Mouse (Mus musculus) A20 (cell line): ENCODE results near the gene Akr1b7.
"Not testable (repeated sequence)": the region's sequence is repeated elsewhere in the genome, so short reads cannot be mapped to it uniquely, and the experiment has no call there.

ENCODE experiments used
- DNase-seq: peaks from one replicate; pipeline ENCODE4 v3.0.0-alpha.2; 2011; ENCODE audit warnings: low read depth, low spot score

Gene Akr1b7

DNA sequence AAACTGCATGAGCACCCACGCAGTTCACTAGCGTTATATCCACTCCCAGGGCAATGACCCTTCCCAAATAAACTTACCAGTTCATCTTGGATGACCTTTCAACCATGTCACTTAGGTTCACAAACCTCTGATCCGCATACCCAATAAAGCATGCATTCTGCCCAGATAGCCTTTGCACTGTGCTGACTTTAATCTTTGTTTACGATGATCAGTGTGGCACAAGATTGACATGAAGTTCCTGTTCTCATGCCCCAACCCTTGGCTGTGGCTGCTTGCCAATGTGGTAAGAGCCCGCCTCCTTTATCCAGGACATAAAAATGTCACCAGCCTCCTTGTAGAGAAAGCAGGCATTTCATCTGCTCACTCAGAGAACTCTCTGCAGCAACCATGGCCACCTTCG is at the start of gene Akr1b7:
TSS of gene Akr1b7 (plus strand) at position 312 of the 400 bp plus-strand sequence.
- no peak for DNase-seq

DNA sequence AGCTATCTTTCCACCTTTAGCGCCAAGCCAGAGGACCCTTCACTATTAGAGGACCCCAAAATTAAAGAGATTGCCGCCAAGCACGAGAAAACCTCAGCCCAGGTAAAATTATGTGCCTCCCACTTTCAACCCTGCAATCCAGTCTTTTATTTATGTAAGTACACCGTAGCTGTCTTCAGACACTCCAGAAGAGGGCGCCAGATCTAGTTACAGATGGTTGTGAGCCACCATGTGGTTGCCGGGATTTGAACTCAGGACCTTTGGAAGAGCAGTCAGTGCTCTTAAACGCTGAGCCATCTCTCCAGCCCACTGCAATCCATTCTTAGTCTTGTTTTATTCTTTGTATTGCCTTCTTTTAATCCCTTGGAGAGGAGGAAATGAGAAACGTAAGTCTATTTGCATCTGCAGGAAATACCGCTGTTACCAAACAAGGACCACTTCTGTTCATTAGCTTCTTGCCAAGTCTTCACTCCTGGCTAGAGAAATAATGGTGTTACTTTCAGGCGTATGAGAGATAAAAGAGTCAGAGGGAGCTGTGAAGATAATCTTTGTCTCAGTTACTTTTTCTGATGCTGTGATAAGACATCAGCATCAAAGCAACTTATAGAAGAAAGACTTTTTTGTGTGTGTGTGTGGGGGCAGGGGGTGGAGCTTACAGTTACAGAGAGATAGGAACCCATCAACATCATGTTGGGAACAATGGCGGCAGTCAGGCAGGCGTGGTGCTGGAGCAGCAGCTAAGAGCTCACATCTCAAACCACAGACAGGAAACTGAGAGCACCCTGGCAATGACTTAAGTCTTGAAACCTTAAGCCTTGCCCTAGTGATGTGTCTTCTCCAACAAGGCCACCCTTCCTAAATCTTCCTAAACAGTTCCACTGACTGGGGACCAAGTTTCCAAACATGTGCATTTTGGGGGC is 47.7 kb upstream of the Akr1b7 start:
- DNase-seq: no peak

DNA sequence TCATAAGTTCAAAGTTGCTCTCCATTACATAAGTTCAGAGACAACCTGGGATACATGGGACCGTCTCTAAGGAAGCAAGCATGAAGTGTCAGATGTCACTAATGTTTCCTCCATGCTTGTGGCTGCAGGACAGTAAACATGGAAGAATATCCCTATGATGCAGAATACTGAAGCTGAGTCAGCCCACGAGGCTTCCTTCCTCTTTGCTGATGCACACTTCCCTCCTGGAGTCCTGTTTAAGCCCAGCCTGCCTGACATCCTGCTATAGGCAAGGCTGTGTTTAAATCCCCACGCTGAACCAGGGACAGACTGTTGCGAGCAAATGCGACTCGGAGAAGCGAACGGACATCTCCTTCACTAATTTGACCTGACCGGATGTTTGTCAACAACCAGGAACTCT is 44.1 kb upstream of the Akr1b7 start:
- no peak for DNase-seq

DNA sequence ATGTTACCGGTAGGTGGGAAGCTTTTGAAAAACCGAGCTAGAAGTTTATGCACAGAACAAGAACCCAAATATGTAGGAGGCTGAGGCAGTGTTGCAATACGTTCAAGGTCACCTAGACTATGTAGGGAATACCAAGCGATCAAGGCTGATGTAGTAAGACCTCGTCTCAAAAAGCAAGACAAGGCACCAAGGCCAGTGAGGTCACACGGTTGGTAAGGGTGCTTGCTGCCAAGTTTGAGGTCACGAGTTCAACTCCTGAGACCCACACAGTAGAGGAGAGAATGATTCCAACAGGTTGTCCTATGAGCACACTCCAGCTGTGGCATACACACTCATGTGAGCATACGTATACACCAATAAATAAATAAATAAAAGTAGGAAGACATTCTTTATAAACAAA is 42.1 kb upstream of the Akr1b7 start:
- no peak for DNase-seq

DNA sequence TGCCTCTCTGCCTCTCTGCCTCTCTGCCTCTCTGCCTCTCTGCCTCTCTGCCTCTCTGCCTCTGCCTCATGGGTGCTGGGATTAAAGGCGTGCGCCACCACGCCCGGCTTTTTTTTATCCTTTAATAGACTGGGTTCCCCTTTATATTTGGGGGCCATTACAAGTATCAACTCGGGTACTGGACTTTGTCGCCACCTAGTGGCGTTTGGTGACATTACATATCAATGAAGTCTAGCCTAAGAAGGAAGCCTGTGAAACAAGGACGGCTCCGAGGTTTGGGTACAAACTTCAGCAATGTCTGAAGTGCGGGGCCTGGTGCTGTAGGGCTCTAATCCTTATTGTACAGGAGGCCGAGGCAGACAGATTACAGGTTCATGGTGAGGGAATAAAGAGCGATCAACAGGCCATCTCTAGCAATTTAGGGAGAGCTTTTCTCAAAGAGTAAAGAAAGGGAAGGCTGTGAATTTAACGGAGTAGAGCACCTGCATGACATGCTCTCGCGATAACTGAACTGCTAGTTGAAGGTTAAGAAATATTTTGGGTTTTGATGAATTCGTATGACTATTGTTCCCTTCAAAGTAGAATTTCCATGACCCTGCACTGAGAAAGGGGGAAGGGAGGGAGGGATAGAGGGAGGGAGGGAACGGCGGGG is 40.3 kb upstream of the Akr1b7 start:
- DNase-seq: peak; percentile 93

DNA sequence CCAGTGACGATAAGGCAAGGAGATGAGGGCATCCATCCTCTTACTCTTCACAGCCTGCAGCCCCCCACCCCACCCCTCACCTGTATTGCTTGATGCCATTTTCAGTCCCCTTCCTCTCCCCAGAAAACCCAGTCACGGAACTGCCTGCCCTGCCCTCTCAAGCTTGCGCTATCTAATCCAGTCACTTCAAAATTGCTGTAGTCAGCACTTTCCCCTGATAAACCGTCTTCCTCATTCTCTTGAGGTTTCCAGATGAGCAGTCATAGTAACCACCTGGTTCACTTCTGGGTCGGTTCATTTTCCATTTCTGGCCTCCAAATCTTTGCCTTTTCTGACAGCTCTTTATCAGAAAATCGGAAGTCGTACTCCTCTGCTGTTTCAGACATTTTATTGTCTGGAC is 38.3 kb upstream of the Akr1b7 start:
- DNase-seq: peak; percentile 69

DNA sequence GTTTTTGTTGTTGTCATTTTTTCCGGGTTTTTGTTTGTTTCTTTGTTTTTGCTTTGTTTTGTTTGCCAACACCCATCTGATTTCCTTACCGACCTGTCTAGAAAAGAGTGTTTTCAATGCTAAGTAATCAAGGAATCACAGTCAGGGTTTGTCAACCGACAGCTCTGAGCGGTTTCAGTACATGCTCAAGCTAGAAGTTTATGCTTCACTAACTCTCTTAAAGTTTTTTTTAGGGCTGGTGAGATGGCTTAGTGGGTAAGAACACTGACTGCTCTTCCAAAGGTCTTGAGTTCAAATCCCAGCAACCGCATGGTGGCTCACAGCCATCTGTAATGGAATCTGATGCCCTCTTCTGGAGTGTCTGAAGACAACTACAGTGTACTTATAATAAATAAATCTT is 36.2 kb upstream of the Akr1b7 start:
- DNase-seq: peak; percentile 16

DNA sequence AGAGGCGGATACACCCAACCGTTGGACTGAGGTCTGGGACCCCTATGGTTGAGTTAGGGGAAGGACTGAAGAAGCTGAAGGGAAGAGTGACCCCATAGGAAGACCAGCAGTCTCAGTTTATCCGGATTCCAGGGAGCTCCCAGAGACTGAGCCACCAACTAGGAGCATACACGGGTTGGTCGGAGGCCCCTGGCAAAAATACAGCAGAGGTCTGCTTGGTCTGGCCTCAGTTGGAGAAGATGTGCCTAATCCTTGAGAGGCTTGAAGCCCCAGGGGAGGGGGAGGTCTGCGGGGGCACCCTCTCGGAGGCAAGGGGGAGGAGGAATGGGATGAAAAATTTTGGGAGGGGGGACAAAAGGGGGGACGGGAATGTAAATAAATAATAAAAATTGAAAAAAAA is 28.7 kb upstream of the Akr1b7 start:
- DNase-seq: no peak

DNA sequence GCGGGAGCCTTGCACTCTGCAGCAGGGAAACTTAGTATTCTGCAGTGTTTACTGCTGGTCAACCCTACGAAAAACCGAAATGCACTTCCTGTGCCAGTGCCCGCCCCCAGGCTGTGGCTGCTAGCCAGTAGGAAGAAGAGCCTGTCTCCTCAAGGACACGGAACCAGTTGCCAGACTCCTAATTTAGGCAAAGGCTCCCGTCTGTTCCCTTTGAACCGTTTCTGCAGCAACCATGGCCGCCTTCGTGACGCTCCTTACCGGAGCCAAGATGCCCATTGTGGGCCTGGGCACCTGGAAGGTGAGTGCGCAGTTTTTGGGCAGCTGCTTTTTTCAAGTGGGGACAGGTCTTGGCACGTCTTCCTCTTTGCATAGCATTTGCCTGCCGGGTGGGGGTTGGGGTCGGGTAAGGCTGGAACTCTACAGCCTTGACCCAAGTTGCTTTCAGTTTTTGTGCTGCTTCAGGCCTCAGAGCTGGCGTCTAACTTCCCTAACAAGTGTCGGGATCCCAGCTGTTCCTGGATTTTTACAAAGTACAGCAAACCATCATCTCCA is 27.9 kb upstream of the Akr1b7 start, which contains the start of gene Akr1b10:
TSS of gene Akr1b10 (plus strand) at position 109 of the 552 bp plus-strand sequence.
- DNase-seq: peak; percentile 93

DNA sequence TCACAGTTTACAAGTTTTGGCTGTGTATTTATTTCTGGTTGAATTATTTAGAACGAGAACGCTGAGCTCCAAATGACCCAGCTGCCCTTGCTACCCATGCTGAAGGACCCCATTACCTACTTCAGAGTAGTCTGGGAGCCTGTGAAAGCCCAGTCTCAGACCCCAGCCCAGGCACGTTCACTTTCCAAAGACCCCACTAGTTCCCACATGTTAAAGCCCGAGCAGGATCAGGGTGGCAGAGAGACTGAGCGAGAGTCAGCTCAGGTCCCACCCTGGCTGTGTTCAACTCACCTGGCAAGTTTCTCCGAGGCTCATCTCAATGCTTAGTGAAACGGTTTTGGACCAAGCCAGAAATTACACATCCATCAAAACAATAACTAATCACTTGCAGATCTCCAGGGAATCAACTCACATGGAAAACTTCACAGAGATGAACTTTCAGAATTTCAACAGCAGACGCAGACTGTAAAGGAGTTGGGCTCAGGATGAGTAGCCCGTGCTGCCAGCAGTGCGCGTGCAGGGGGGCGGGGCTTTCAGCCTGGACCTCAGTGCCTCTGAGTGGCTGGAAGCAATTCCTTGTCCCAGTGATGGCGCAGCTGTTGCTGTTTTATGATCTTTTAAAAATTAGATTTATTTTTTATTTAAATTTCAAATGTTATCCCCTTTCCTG is 27.3 kb upstream of the Akr1b7 start:
- peak; percentile 69 for DNase-seq

DNA sequence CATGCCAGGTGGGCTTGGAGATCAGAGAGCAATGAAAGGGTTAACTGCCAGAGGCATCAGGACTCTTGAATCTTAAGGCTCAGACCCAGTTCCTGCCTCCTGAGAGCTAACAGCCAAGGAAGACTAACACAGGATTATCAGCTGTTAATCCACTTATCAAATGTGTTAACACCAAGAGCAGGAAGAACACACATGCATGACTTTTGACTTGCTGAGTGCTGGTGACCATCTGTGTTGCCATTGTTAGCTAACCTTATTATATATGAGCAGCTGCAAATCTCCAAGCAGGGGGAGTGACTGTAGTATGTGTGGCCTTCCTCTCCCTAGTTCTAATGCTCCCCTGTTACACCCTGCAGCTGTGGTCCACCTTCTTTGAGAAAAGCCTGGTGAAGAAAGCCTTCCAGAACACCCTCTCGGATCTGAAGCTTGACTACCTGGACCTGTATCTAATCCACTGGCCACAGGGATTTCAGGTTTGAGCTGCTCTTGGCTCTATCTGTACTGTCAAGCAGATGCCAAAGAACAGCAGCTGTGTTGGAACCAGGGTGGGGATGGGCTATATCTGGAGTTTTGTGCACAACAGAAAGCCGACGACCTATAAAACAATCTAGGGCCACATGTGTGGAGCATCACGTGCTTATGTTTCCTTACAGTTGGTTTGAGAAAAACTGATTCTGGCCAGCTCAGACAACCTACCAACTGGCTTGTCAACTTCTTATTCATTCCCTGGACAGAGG is 23.5 kb upstream of the Akr1b7 start:
- DNase-seq: no peak

DNA sequence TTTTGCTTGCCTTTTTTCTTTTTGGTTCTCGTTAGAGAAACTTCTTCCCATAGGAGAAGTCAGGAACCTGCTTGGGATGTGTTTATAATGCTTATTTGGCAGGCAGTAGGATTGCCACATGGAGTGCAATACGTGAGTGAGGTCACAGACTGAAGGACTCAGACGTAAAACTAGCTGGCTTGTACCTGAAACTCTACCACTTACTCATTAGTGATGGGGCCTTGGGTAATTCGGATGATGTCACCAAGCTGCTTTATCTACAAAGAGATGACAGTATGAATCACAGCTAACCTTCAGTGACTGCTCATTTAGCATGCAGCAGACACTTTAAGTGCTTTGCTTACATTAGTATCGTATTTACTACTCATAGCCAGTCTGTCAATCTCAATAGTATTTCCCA is 16.2 kb upstream of the Akr1b7 start:
- no peak for DNase-seq

DNA sequence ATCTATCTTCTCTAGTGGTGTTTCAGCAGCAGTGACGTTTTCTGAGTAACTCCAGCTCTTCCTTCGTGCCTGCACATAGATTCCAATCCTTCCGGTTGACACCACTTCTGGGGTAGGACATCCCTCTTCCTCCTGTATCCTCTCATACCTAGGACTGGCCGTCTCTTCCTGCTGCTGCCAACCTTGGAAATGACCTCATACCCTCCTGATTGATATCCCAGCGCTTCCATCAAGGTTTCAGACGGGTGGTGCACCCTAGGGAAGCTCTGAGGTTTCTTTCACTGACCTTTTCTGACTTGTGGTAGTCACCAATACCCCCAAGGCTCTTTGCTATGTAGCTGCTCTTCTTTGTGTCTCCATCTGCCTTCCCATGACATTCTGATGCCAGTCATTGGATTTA is 13.7 kb upstream of the Akr1b7 start:
- no peak for DNase-seq

DNA sequence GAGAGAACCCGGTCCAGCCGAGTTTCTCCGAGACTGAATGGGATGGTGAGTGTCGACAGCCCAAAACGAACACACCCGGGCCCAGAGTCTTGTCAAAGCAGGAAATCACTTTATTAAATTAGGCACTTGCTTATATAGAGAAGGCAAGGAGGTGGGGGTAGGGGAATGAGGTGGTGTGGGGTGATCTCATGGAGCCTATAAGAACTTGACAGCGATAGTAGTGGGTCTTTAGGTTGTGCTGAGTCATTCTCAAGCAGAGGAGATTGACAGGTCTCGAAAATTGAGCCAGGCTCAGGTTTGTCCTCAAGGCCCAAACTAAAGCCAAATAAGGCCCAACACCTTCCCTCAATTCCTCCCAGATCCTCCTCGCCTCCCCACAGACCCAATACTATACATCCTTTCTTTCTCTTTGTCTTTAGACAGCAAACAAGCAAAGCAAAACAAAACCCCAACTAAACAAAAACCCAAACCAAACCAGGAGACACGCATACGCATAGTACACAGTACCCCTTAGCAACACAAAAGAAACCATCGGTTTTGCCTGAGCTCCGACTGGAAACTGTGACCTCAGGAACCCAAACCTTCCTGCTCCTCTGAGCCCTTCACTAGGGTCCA is 12.4 kb upstream of the Akr1b7 start:
- no peak for DNase-seq

DNA sequence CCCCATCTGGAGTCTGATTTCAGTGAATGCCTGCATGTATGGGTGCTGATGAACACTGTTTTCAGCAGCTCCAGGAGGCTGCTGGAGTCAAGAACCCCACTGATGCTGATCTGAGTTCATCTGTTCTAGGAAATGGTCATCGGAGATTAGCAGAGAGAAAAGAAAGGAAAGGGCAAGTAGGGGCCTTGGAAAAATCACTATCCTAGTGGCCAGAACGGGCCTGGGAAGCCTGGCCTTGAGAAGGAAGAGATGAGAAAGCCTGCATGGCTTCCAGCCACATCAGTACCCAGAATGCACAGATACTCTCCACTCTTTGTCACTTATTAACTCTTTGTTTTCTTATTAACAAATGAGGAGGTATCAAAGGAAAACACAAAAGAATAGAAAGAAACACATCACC is 11.4 kb upstream of the Akr1b7 start:
- DNase-seq: no peak

DNA sequence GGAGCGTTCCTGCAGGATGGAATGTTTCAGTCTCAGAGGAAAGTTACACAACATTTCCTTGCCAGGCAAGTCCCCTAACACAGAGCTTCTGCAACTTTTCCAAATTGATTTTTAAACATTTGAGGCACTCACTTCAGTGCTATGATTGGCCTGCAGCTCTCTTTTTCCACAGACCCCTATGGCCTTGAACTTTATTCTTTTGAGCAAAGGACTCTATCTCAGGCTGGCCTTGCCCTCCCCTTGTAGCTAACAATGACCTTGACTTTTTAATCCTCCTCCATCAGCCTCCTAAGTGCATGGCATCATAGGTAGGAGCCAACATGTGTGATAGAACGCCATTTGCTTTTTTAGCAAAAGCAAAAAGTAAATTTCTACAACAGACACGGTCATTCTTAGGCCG is 5.4 kb upstream of the Akr1b7 start:
- no peak for DNase-seq

DNA sequence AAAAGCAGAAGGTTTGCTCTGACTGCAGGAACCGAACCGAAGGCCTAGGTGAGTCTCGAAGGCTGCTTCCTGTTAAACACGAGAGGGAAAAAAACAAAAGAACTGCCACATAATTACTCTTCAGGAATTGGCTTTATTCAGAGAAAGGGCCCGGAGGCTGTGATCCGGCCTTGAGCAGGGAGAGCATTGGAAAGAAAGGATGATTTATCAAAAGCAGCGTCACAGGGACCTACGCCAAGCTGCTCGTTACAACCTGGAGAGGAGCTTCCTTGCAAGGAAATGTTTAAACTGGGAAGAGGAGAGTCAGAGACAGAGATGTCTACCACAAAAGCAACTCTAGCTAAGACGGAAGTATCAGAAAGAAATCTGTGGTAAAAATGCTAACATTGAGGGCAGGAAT is 4.7 kb upstream of the Akr1b7 start:
- DNase-seq: no peak

DNA sequence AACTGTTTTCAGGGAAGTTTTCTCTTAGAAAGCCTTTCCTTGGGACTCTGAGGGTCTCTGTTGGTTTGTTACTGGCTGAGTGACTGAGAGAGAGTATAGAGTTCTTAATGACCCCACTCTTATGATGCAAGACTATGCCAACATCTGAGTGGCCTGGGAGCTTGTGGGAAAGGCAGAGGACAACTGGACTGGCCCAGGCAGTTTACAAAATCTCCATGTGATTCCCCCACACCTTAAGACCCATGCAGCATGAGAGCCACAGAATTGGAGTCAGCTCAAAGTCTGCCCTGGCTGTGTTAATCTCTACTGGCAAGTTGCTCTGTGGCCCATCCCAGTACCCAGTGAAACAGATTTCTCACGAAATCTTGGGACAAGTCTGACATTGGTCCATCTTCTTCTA is 554 bp downstream of the Akr1b7 start:
- DNase-seq: no peak

DNA sequence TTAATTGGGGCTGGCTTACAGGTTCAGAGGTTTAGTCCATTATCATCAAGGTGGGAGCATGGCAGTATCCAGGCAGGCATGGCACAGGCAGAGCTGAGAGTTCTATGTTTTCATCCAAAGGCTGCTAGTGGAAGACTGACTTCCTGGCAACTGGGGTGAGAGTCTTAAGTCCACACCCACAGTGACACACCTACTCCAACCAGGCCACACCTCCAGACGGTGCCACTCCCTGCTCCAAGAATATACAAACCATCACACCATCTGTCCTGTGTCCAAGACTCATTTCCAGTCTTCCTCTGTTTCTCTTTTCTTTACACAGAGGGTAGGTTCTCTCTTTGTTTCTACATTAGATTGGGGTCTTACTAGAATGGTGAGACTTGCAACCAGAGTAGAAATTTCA is 1.3 kb downstream of the Akr1b7 start:
- DNase-seq: not testable (repeated sequence)

DNA sequence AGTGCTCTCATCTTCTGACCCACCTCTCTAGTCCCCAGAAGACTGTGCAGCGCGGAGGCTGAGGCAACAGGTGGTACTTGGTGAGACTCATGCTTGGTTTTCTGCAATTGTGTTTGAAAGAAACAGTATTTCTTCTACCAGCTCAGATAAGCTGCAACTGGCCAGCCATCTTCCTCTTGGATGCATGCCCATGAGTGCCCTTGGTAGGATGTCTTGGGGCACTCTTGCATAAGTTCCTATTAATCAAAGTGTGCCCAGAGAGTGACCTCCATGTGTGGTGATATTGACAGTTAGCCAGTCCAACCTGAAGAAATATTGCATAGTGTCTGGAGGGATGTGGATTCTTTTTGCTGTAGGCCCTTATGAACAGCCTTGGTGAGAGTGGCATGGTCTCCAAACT is 4.4 kb downstream of the Akr1b7 start:
- no peak for DNase-seq

DNA sequence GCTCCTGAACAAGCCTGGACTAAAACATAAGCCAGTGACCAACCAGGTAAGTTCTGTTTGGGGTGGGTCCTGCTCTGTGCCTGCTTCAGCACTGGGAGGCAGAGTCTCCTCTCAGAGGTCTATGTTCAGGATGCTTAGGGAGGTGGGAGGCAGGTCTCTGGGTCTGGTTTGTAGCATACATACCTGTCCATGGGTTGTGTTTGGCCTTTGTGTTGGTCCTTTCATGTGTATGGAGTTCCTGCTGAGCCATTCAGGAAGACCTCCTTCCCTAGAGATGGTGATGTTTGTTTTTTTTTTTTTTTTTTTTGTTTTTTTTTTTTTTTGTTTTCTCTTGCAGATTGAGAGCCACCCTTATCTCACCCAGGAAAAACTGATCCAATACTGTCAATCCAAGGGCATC is 6.9 kb downstream of the Akr1b7 start:
- DNase-seq: no peak
